Mouse (Mus musculus): ENCODE measurements around the gene Akap13.

Gene Akap13

GRCm38 (mm10) chr7:75521199-75521598 is 65.9 kb downstream of the Akap13 start:
- DNase-seq = no peak

- no peak for DNase-seq
Observed at GRCm38 (mm10) chr7:75522226-75522625, 66.9 kb downstream of the Akap13 start.

GRCm38 (mm10) chr7:75524789-75525569 is 69.6 kb downstream of the Akap13 start:
- DNase-seq = no peak

- no peak for DNase-seq
Observed at GRCm38 (mm10) chr7:75525716-75526401, 70.5 kb downstream of the Akap13 start.

GRCm38 (mm10) chr7:75528751-75529150 is 73.4 kb downstream of the Akap13 start:
- DNase-seq = no peak

- DNase-seq = no peak
Observed at GRCm38 (mm10) chr7:75529857-75530437, 74.6 kb downstream of the Akap13 start.

- DNase-seq = no peak
Observed at GRCm38 (mm10) chr7:75530642-75531041, 75.3 kb downstream of the Akap13 start.

- DNase-seq = no peak
Observed at GRCm38 (mm10) chr7:75533079-75533478, 77.7 kb downstream of the Akap13 start.

- DNase-seq = no peak
Observed at GRCm38 (mm10) chr7:75536298-75536697, 81.0 kb downstream of the Akap13 start.

- no peak for DNase-seq
Observed at GRCm38 (mm10) chr7:75537567-75537966, 82.2 kb downstream of the Akap13 start.

GRCm38 (mm10) chr7:75538513-75538912 is 83.2 kb downstream of the Akap13 start:
- DNase-seq = no peak

GRCm38 (mm10) chr7:75539168-75539567 is 83.8 kb downstream of the Akap13 start:
- no peak for DNase-seq

GRCm38 (mm10) chr7:75549856-75550255 is 94.5 kb downstream of the Akap13 start:
- no peak for DNase-seq

GRCm38 (mm10) chr7:75550791-75551336 is 95.5 kb downstream of the Akap13 start:
- DNase-seq = no peak

GRCm38 (mm10) chr7:75553002-75553666 is 97.8 kb downstream of the Akap13 start:
- no peak for DNase-seq

- no peak for DNase-seq
Observed at GRCm38 (mm10) chr7:75553667-75554045, 98.3 kb downstream of the Akap13 start.

GRCm38 (mm10) chr7:75554065-75554464 is 98.7 kb downstream of the Akap13 start:
- DNase-seq = no peak

- no peak for DNase-seq
Observed at GRCm38 (mm10) chr7:75555940-75556339, 100.6 kb downstream of the Akap13 start.

- DNase-seq = no peak
Observed at GRCm38 (mm10) chr7:75558225-75558624, 102.9 kb downstream of the Akap13 start.

- DNase-seq = no peak
Observed at GRCm38 (mm10) chr7:75559119-75559518, 103.8 kb downstream of the Akap13 start.

GRCm38 (mm10) chr7:75559915-75560314 is 104.6 kb downstream of the Akap13 start:
- DNase-seq = no peak

GRCm38 (mm10) chr7:75560566-75560965 is 105.2 kb downstream of the Akap13 start:
- DNase-seq = no peak

- no peak for DNase-seq
Observed at GRCm38 (mm10) chr7:75561134-75561533, 105.8 kb downstream of the Akap13 start.

All from cerebellum, postnatal 36 days (tissue).